Mouse (Mus musculus): ENCODE results near the gene Crabp2. TPM values are rescaled to one million over a fixed set of nuclear protein-coding genes. Genes with fewer than 3 reads are reported as not detected.

Crabp2 gene
- polyA plus RNA-seq, 1 experiment from 2014 or later = 44.3 TPM

- Histone ChIP-seq H3K9ac (ENCODE audit: low read length) (no peak overlapping the region), H3K36me3 (ENCODE audit: control insufficient read depth, insufficient read depth, low read length) (no peaks in the 10 kb centered on the region), H3K27me3 (ENCODE audit: control insufficient read depth, insufficient read depth, low read length) (peaks cover 15% of the 10 kb centered on the region; the same call in 1 of the 2 replicates), H3K4me3 (ENCODE audit: low read depth, low read length) (peak overlapping the region; percentile 28; the same call in 1 of the 2 replicates), H3K9me3 (ENCODE audit: control insufficient read depth, low read length) (no peaks in the 10 kb centered on the region), H3K4me1 (replicated peaks; ENCODE audit: control insufficient read depth, insufficient read depth) (no peaks in the 10 kb centered on the region), H3K27ac (replicated peaks) (no peak overlapping the region), H3K4me2 (replicated peaks; ENCODE audit: low read depth) (no peak overlapping the region)
- 16% methylated on average over 11 of the region's 11 CpGs for WGBS
- no peak for TF ChIP-seq EP300 (optimal IDR thresholded peaks at IDR 0.05)
- no peak for TF ChIP-seq CTCF (IDR thresholded peaks at IDR 0.05; ENCODE audit: low read depth)
- ATAC-seq (ENCODE audit: low FRiP score, low TSS enrichment) (no peak), DNase-seq (ENCODE audit: low spot score) (no peak)
These were observed 52.5 kb downstream of the Crabp2 start for GRCm38 (mm10) chr3:88000816-88001595.

- H3K9me3 ChIP-seq (ENCODE audit: control insufficient read depth, low read length) = no peaks in the 10 kb centered on the region
- DNase-seq (ENCODE audit: low spot score) (no peak), ATAC-seq (ENCODE audit: low FRiP score, low TSS enrichment) (0 out of 2 replicates have a peak, but pooled peaks have one; percentile 31)
- H3K36me3 ChIP-seq (ENCODE audit: control insufficient read depth, insufficient read depth, low read length) = no peaks in the 10 kb centered on the region
- no peak overlapping the region for H3K4me3 ChIP-seq (ENCODE audit: low read depth, low read length)
- no peak overlapping the region for H3K4me2 ChIP-seq (replicated peaks; ENCODE audit: low read depth)
- H3K27ac ChIP-seq (replicated peaks) = no peak overlapping the region
- WGBS = 4% methylated on average over 16 of the region's 17 CpGs
- H3K9ac ChIP-seq (ENCODE audit: low read length) = no peak overlapping the region
- peaks cover 15% of the 10 kb centered on the region; the same call in 1 of the 2 replicates for H3K27me3 ChIP-seq (ENCODE audit: control insufficient read depth, insufficient read depth, low read length)
- TF ChIP-seq EP300 (optimal IDR thresholded peaks at IDR 0.05) = no peak
- peak; percentile 15; the same call in 1 of the 2 replicates for TF ChIP-seq CTCF (IDR thresholded peaks at IDR 0.05; ENCODE audit: low read depth)
- H3K4me1 ChIP-seq (replicated peaks; ENCODE audit: control insufficient read depth, insufficient read depth) = no peaks in the 10 kb centered on the region
These were observed 54.0 kb downstream of the Crabp2 start for GRCm38 (mm10) chr3:88002291-88002976.

Other genes starting within 250 kb of the Crabp2 start
- gene Lrrc71, start 200.0 kb upstream of the Crabp2 start, polyA plus RNA-seq (2015; fragmentation: Nextera tagmentation; extraction: Ambion mirVana) = 0.29 and 0.38 TPM in 2 replicates
- 0.39 and 0.41 TPM in 2 replicates for gene Ntrk1, start 153.5 kb upstream of the Crabp2 start, polyA plus RNA-seq (2015; fragmentation: Nextera tagmentation; extraction: Ambion mirVana)
- 0.18 and 0.19 TPM in 2 replicates for gene Insrr, start 151.7 kb upstream of the Crabp2 start, polyA plus RNA-seq (2015; fragmentation: Nextera tagmentation; extraction: Ambion mirVana)
- 6.1 and 6.8 TPM in 2 replicates for gene Pear1, start 124.4 kb upstream of the Crabp2 start, polyA plus RNA-seq (2015; fragmentation: Nextera tagmentation; extraction: Ambion mirVana)
- gene Sh2d2a, start 101.9 kb upstream of the Crabp2 start, polyA plus RNA-seq (2015; fragmentation: Nextera tagmentation; extraction: Ambion mirVana) = 0.08 and 0.11 TPM in 2 replicates
- 7.1 and 8.0 TPM in 2 replicates for gene Prcc, start 63.1 kb upstream of the Crabp2 start, polyA plus RNA-seq (2015; fragmentation: Nextera tagmentation; extraction: Ambion mirVana)
- gene Hdgf, start 42.3 kb upstream of the Crabp2 start, polyA plus RNA-seq (2015; fragmentation: Nextera tagmentation; extraction: Ambion mirVana) = 165 and 168 TPM in 2 replicates
- gene Mrpl24, start 29.2 kb upstream of the Crabp2 start, polyA plus RNA-seq (2015; fragmentation: Nextera tagmentation; extraction: Ambion mirVana) = 61.4 and 63.4 TPM in 2 replicates
- 20.2 and 21.5 TPM in 2 replicates for gene Isg20l2, start 18.4 kb upstream of the Crabp2 start, polyA plus RNA-seq (2015; fragmentation: Nextera tagmentation; extraction: Ambion mirVana)
- 7.1 and 7.6 TPM in 2 replicates for gene Rrnad1, start 17.9 kb upstream of the Crabp2 start, polyA plus RNA-seq (2015; fragmentation: Nextera tagmentation; extraction: Ambion mirVana)
- 5.3 and 5.7 TPM in 2 replicates for gene Nes, start 22.4 kb downstream of the Crabp2 start, polyA plus RNA-seq (2015; fragmentation: Nextera tagmentation; extraction: Ambion mirVana)
- gene Bcan, start 51.6 kb downstream of the Crabp2 start, polyA plus RNA-seq (2015; fragmentation: Nextera tagmentation; extraction: Ambion mirVana) = 0.08 and 0.18 TPM in 2 replicates
- not detected in 2 replicates for gene Hapln2, start 78.9 kb downstream of the Crabp2 start, polyA plus RNA-seq (2015; fragmentation: Nextera tagmentation; extraction: Ambion mirVana)
- gene Gpatch4, start 94.4 kb downstream of the Crabp2 start, polyA plus RNA-seq (2015; fragmentation: Nextera tagmentation; extraction: Ambion mirVana) = 17.4 and 19.2 TPM in 2 replicates
- 134 and 142 TPM in 2 replicates for gene Naxe, start 109.8 kb downstream of the Crabp2 start, polyA plus RNA-seq (2015; fragmentation: Nextera tagmentation; extraction: Ambion mirVana)
- gene Ttc24, start 129.6 kb downstream of the Crabp2 start, polyA plus RNA-seq (2015; fragmentation: Nextera tagmentation; extraction: Ambion mirVana) = not detected in 2 replicates
- 3.8 and 4.5 TPM in 2 replicates for gene Iqgap3, start 133.3 kb downstream of the Crabp2 start, polyA plus RNA-seq (2015; fragmentation: Nextera tagmentation; extraction: Ambion mirVana)
- gene Mef2d, start 193.7 kb downstream of the Crabp2 start, polyA plus RNA-seq (2015; fragmentation: Nextera tagmentation; extraction: Ambion mirVana) = 10.6 and 13.0 TPM in 2 replicates